Mouse (Mus musculus) hematopoietic multipotent progenitor cell, adult 10-12 weeks (in vitro differentiated cells): Measurements from ENCODE around the gene Sult2b1. TPM values are rescaled to one million over a fixed set of nuclear protein-coding genes. Genes with fewer than 3 reads are reported as not detected.

Experiments used
- polyA plus RNA-seq: library from polyadenylated mRNA; stranded (reverse); fragments of >175 nt; gene quantifications from 2 replicates; pipeline ENCODE4 v1.2.3, GENCODE M21; 2012; ENCODE audit warnings: low replicate concordance

Sult2b1 gene
- polyA plus RNA-seq, 1 experiment, result not detected

Other genes with a start within 250 kb of the Sult2b1 start
- gene Hsd17b14, start 229.8 kb downstream of the Sult2b1 start, polyA plus RNA-seq, result 0.28 and 0.90 TPM in 2 replicates
- gene Bcat2, start 214.5 kb downstream of the Sult2b1 start, polyA plus RNA-seq, result 14.0 and 38.4 TPM in 2 replicates
- gene Fgf21, start 169.2 kb downstream of the Sult2b1 start, polyA plus RNA-seq, result 0.17 TPM in 1 of 2 replicates, not detected in the other
- gene Fut1, start 167.4 kb downstream of the Sult2b1 start, polyA plus RNA-seq, result 0.18 and 0.93 TPM in 2 replicates
- gene Izumo1, start 162.9 kb downstream of the Sult2b1 start, polyA plus RNA-seq, result 0.25 and 0.31 TPM in 2 replicates
- 3.0 and 3.6 TPM in 2 replicates for gene Rasip1, start 157.2 kb downstream of the Sult2b1 start, polyA plus RNA-seq
- 0.20 and 0.42 TPM in 2 replicates for gene Mamstr, start 144.7 kb downstream of the Sult2b1 start, polyA plus RNA-seq
- not detected in 2 replicates for gene Fut2, start 118.3 kb downstream of the Sult2b1 start, polyA plus RNA-seq
- 1.4 and 3.5 TPM in 2 replicates for gene Ntn5, start 100.6 kb downstream of the Sult2b1 start, polyA plus RNA-seq
- 0.18 and 0.44 TPM in 2 replicates for gene Sec1, start 90.3 kb downstream of the Sult2b1 start, polyA plus RNA-seq
- 1.5 and 3.9 TPM in 2 replicates for gene Car11, start 84.8 kb downstream of the Sult2b1 start, polyA plus RNA-seq
- gene Dbp, start 79.6 kb downstream of the Sult2b1 start, polyA plus RNA-seq, result 18.0 and 48.2 TPM in 2 replicates
- 7,990 and 13,125 TPM in 2 replicates for gene Rpl18, start 69.2 kb downstream of the Sult2b1 start, polyA plus RNA-seq
- 102 and 136 TPM in 2 replicates for gene Sphk2, start 66.7 kb downstream of the Sult2b1 start, polyA plus RNA-seq
- gene Fam83e, start 63.5 kb downstream of the Sult2b1 start, polyA plus RNA-seq, result 0.07 and 0.22 TPM in 2 replicates
- gene Spaca4, start 58.9 kb downstream of the Sult2b1 start, polyA plus RNA-seq, result not detected in 2 replicates
- gene Lmtk3, start 931 bp downstream of the Sult2b1 start, polyA plus RNA-seq, result 0.64 and 3.0 TPM in 2 replicates
- 74.7 and 269 TPM in 2 replicates for gene Cyth2, start 29.9 kb upstream of the Sult2b1 start, polyA plus RNA-seq
- 0.83 and 0.94 TPM in 2 replicates for gene Kcnj14, start 40.1 kb upstream of the Sult2b1 start, polyA plus RNA-seq
- 20.9 and 22.6 TPM in 2 replicates for gene Grwd1, start 46.3 kb upstream of the Sult2b1 start, polyA plus RNA-seq
- gene Kdelr1, start 88.1 kb upstream of the Sult2b1 start, polyA plus RNA-seq, result 299 and 848 TPM in 2 replicates
- 0.46 and 1.9 TPM in 2 replicates for gene Grin2d, start 93.7 kb upstream of the Sult2b1 start, polyA plus RNA-seq
- 0.35 and 1.5 TPM in 2 replicates for gene Syngr4, start 112.0 kb upstream of the Sult2b1 start, polyA plus RNA-seq
- gene Tmem143, start 112.3 kb upstream of the Sult2b1 start, polyA plus RNA-seq, result 27.4 and 28.4 TPM in 2 replicates
- gene Emp3, start 136.7 kb upstream of the Sult2b1 start, polyA plus RNA-seq, result 151 and 256 TPM in 2 replicates
- 3.1 TPM in 2 replicates for gene Ccdc114, start 139.4 kb upstream of the Sult2b1 start, polyA plus RNA-seq
- gene Abcc6, start 245.6 kb upstream of the Sult2b1 start, polyA plus RNA-seq, result not detected in 2 replicates
- 23.2 and 27.7 TPM in 2 replicates for gene Nomo1, start 249.0 kb upstream of the Sult2b1 start, polyA plus RNA-seq